In the genomic region with DNA sequence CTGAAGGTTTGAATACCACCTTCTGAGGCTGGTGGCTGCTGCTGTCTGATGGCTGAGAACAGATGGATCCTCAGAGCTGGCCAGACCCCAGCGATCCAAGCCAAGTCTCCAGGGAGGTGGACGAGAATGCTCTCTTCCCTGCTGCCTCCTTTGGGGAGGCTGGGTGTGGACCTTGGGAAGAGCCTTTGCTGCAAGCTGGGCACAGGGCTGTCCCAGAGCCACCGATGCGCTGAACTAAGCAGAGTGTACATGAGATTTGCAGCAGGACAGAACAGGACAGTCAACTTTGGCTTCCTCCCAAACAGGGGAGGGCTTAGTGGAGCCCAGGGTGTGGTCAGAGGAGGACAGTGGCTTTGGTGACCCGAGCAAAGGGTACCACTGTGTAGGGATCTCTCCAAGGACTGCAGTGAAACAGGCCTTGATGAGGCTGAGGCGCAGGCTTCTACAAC, we compare ENCODE assay signal across 9 mouse cellular contexts. TPM values are rescaled to one million over a fixed set of nuclear protein-coding genes. Genes with fewer than 3 reads are reported as not detected.
DNase-seq lines count a peak whose midpoint lies in the region; ATAC-seq and TF ChIP-seq lines count a peak whose summit lies in the region.
"Had no signal": no experiment of that assay in that cellular context is flagged by ENCODE, and none has a peak within 500 bp of the region (broad histone marks: within the 10 kb centered on the region; RNA-seq: fewer than 3 reads in every experiment).

No protein-coding gene starts in this region.

- no peak overlapping the region for H3K27ac ChIP-seq in intestine, embryonic 16.5 days (ENCODE audit: low read length)
- H3K27ac ChIP-seq in intestine, postnatal 0 days (ENCODE audit: low read depth, low read length): no peak overlapping the region
- H3K27ac ChIP-seq in liver, embryonic 13.5 days: no peak overlapping the region; the same call in 1 of the 2 replicates
- H3K27ac ChIP-seq: lung, embryonic 15.5 days had no signal

- intact Hi-C loops in left cerebral cortex, postnatal 25 days (cut with DNase I): no loop called here

- TF ChIP-seq CTCF in intestine, postnatal 0 days (IDR thresholded peaks at IDR 0.05; ENCODE audit: low read depth): no peak

- no peak overlapping the region for H3K4me2 ChIP-seq in intestine, embryonic 16.5 days (ENCODE audit: low read depth, low read length)
- no peak overlapping the region for H3K4me2 ChIP-seq in intestine, postnatal 0 days (replicated peaks; ENCODE audit: low read depth)
- H3K4me2 ChIP-seq in liver, embryonic 13.5 days: no peak overlapping the region
- H3K4me2 ChIP-seq: lung, embryonic 15.5 days had no signal

- no peak overlapping the region for H3K4me3 ChIP-seq in intestine, embryonic 16.5 days (ENCODE audit: low read length)
- no peak overlapping the region for H3K4me3 ChIP-seq in intestine, postnatal 0 days (ENCODE audit: low read depth, low read length)
- no peak overlapping the region for H3K4me3 ChIP-seq in liver, embryonic 13.5 days (replicated peaks)
- H3K4me3 ChIP-seq: lung, embryonic 15.5 days had no signal

- H3K27me3 ChIP-seq in intestine, embryonic 16.5 days (replicated peaks; ENCODE audit: control insufficient read depth, insufficient read depth, low read length): no peaks in the 10 kb centered on the region
- H3K27me3 ChIP-seq in intestine, postnatal 0 days (replicated peaks; ENCODE audit: control insufficient read depth, insufficient read depth, low read length): no peaks in the 10 kb centered on the region
- no peaks in the 10 kb centered on the region for H3K27me3 ChIP-seq in liver, embryonic 13.5 days
- H3K27me3 ChIP-seq: lung, embryonic 15.5 days; Patski had no signal

- H3K4me1 ChIP-seq in intestine, embryonic 16.5 days (ENCODE audit: control insufficient read depth, insufficient read depth, low read length): peaks cover 32% of the 10 kb centered on the region
- H3K4me1 ChIP-seq in intestine, postnatal 0 days (replicated peaks; ENCODE audit: control insufficient read depth, insufficient read depth, low read length): peaks cover 15% of the 10 kb centered on the region; the same call in 1 of the 2 replicates
- H3K4me1 ChIP-seq in liver, embryonic 13.5 days (replicated peaks): peaks cover 30% of the 10 kb centered on the region

- DNase-seq in MN1 (ENCODE audit: low spot score): peak; percentile 31
- peak; percentile 72 to 73 for DNase-seq in cerebellum, adult 18-20 months
- DNase-seq in liver, embryonic 13.5 days: no peak
- no peak for DNase-seq in left cerebral cortex, postnatal 25 days (ENCODE audit: low spot score in 2 of 2)
- DNase-seq in thymus, postnatal 0 days (ENCODE audit: low spot score): no peak

- ATAC-seq in intestine, embryonic 16.5 days: no peak
- no peak for ATAC-seq in intestine, postnatal 0 days
- ATAC-seq in liver, embryonic 13.5 days (ENCODE audit: low read depth): peak; percentile 38; the same call in 1 of the 2 replicates
- ATAC-seq: Patski had no signal

- no peaks in the 10 kb centered on the region for H3K36me3 ChIP-seq in intestine, embryonic 16.5 days (ENCODE audit: control insufficient read depth, insufficient read depth, low read length)
- no peaks in the 10 kb centered on the region for H3K36me3 ChIP-seq in intestine, postnatal 0 days (ENCODE audit: control insufficient read depth, insufficient read depth)
- no peaks in the 10 kb centered on the region for H3K36me3 ChIP-seq in liver, embryonic 13.5 days
- H3K36me3 ChIP-seq: lung, embryonic 15.5 days had no signal

- no peaks in the 10 kb centered on the region for H3K9me3 ChIP-seq in intestine, embryonic 16.5 days (ENCODE audit: control insufficient read depth, low read length)
- no peaks in the 10 kb centered on the region for H3K9me3 ChIP-seq in intestine, postnatal 0 days (ENCODE audit: control insufficient read depth)
- H3K9me3 ChIP-seq in liver, embryonic 13.5 days (replicated peaks): no peaks in the 10 kb centered on the region
- H3K9me3 ChIP-seq: lung, embryonic 15.5 days had no signal

- WGBS in intestine, embryonic 16.5 days: 71% methylated on average over 6 of the region's 6 CpGs
- WGBS in intestine, postnatal 0 days: 55% methylated on average over 6 of the region's 6 CpGs
- WGBS in liver, embryonic 13.5 days (ENCODE audit: insufficient replicate concordance): 71% methylated on average over 6 of the region's 6 CpGs

- H3K9ac ChIP-seq in intestine, embryonic 16.5 days (ENCODE audit: low read depth, low read length): peak overlapping the region; percentile 15; the same call in 1 of the 2 replicates
- no peak overlapping the region for H3K9ac ChIP-seq in intestine, postnatal 0 days (ENCODE audit: low read depth, low read length)
- no peak overlapping the region for H3K9ac ChIP-seq in liver, embryonic 13.5 days
- H3K9ac ChIP-seq: lung, embryonic 15.5 days had no signal

RNA-seq across cellular contexts. Expression of gene Adamtsl4, which starts 12.5 kb away (rescaled TPM):
- 2.5 and 3.2 TPM in 2 replicates for polyA plus RNA-seq in intestine, embryonic 16.5 days (2015; fragmentation: Nextera tagmentation; extraction: Ambion mirVana)
- 3.2 and 3.8 TPM in 2 replicates for polyA plus RNA-seq in intestine, postnatal 0 days (2015; fragmentation: Nextera tagmentation; extraction: Ambion mirVana)
- polyA plus RNA-seq in liver, embryonic 13.5 days (2015; fragmentation: Nextera tagmentation; extraction: Ambion mirVana): 0.37 and 0.83 TPM in 2 replicates
- total RNA-seq in left cerebral cortex, postnatal 25 days (2021): 1 to 10 TPM; 4.1 to 4.6 TPM
- polyA plus RNA-seq in thymus, postnatal 0 days (2015; fragmentation: Nextera tagmentation; extraction: Ambion mirVana): 0.91 and 2.0 TPM in 2 replicates

RNA-seq across cellular contexts. Expression of gene Ecm1, which starts 39.1 kb away (rescaled TPM):
- polyA plus RNA-seq in intestine, embryonic 16.5 days (2015; fragmentation: Nextera tagmentation; extraction: Ambion mirVana): 15.3 and 17.8 TPM in 2 replicates
- polyA plus RNA-seq in intestine, postnatal 0 days (2015; fragmentation: Nextera tagmentation; extraction: Ambion mirVana): 35.8 and 39.1 TPM in 2 replicates
- polyA plus RNA-seq in liver, embryonic 13.5 days (2015; fragmentation: Nextera tagmentation; extraction: Ambion mirVana): 9.8 and 10.7 TPM in 2 replicates
- 10 to 100 TPM; 13.3 to 14.0 TPM for total RNA-seq in left cerebral cortex, postnatal 25 days (2021)
- 14.0 and 16.8 TPM in 2 replicates for polyA plus RNA-seq in thymus, postnatal 0 days (2015; fragmentation: Nextera tagmentation; extraction: Ambion mirVana)

RNA-seq across cellular contexts. Expression of gene Mcl1, which starts 41.7 kb away (rescaled TPM):
- 14.7 and 17.0 TPM in 2 replicates for polyA plus RNA-seq in intestine, embryonic 16.5 days (2015; fragmentation: Nextera tagmentation; extraction: Ambion mirVana)
- polyA plus RNA-seq in intestine, postnatal 0 days (2015; fragmentation: Nextera tagmentation; extraction: Ambion mirVana): 52.4 and 53.3 TPM in 2 replicates
- polyA plus RNA-seq in liver, embryonic 13.5 days (2015; fragmentation: Nextera tagmentation; extraction: Ambion mirVana): 31.8 and 33.3 TPM in 2 replicates
- 10 to 100 TPM; 58.4 to 59.6 TPM for total RNA-seq in left cerebral cortex, postnatal 25 days (2021)
- polyA plus RNA-seq in thymus, postnatal 0 days (2015; fragmentation: Nextera tagmentation; extraction: Ambion mirVana): 81.3 and 91.3 TPM in 2 replicates

RNA-seq across cellular contexts. Expression of gene Tars2, which starts 59.7 kb away (rescaled TPM):
- polyA plus RNA-seq in intestine, embryonic 16.5 days (2015; fragmentation: Nextera tagmentation; extraction: Ambion mirVana): 56.3 and 58.9 TPM in 2 replicates
- 14.9 TPM in 2 replicates for polyA plus RNA-seq in intestine, postnatal 0 days (2015; fragmentation: Nextera tagmentation; extraction: Ambion mirVana)
- polyA plus RNA-seq in liver, embryonic 13.5 days (2015; fragmentation: Nextera tagmentation; extraction: Ambion mirVana): 49.4 and 50.4 TPM in 2 replicates
- total RNA-seq in left cerebral cortex, postnatal 25 days (2021): 10 to 100 TPM; 37.1 to 41.2 TPM
- polyA plus RNA-seq in thymus, postnatal 0 days (2015; fragmentation: Nextera tagmentation; extraction: Ambion mirVana): 43.1 and 47.8 TPM in 2 replicates

Comparison
In these comparisons a context has a peak if more than half of its experiments do, and no peak if none do; other contexts are left out.
1. DNase-seq: peak in MN1 (single experiment) and cerebellum, adult 18-20 months (2 of 2); none in liver, embryonic 13.5 days (single experiment), left cerebral cortex, postnatal 25 days (0 of 2) and thymus, postnatal 0 days (single experiment).